Mouse (Mus musculus): ENCODE results near the gene St6galnac1. TPM values are rescaled to one million over a fixed set of nuclear protein-coding genes. Genes with fewer than 3 reads are reported as not detected.

St6galnac1 gene
- polyA plus RNA-seq, 1 experiment = not detected

- TF ChIP-seq POLR2A (IDR thresholded peaks at IDR 0.05; ENCODE audit: borderline replicate concordance, insufficient read depth, low read length) = no peak
- no peak overlapping the region for H3K27ac ChIP-seq (ENCODE audit: insufficient read depth, low read length)
- peaks cover 10% of the 10 kb centered on the region; the same call in 1 of the 2 replicates for H3K4me1 ChIP-seq (ENCODE audit: control insufficient read depth, insufficient read depth, low read length)
- WGBS = 29% methylated on average over 8 of the region's 8 CpGs
- DNase-seq = peak; percentile 50 to 66
- no peaks in the 10 kb centered on the region for H3K27me3 ChIP-seq (ENCODE audit: control insufficient read depth, insufficient read depth, low read length)
- H3K4me3 ChIP-seq (replicated peaks; ENCODE audit: insufficient read depth, low read depth, low read length) = no peak overlapping the region
Observed at GRCm38 (mm10) chr11:116818722-116819121, 43.4 kb upstream of the St6galnac1 start.

DNA sequence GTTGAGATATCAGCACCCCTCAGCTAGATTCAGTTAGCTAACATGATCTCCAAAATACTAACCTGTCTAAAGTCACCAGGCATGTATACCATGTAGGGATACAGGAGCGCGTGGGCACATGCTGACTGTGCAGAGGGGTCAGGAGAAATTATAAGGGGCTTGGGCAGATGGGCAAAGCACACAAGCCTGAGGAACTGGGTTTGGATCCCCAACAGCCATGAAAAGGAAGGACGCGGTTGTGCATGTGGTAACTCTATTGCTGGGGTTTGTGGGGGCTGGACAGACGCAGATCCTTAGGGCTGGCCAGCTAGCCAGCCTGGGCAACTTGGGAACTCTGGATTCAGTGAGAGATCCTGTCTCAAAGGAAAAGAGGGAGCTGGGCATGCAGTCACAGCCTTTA is 42.3 kb upstream of the St6galnac1 start:
- no peak for DNase-seq
- TF ChIP-seq CTCF (IDR thresholded peaks at IDR 0.05; ENCODE audit: borderline replicate concordance, insufficient read depth, low read depth, low read length) = no peak
- no peak for TF ChIP-seq POLR2A (IDR thresholded peaks at IDR 0.05; ENCODE audit: borderline replicate concordance, insufficient read depth, low read length)
- WGBS = 97% methylated on average over 5 of the region's 5 CpGs
- peaks cover 10% of the 10 kb centered on the region; the same call in 1 of the 2 replicates for H3K4me1 ChIP-seq (ENCODE audit: control insufficient read depth, insufficient read depth, low read length)
- no peak overlapping the region for H3K27ac ChIP-seq (ENCODE audit: insufficient read depth, low read length)
- no peak overlapping the region for H3K4me3 ChIP-seq (replicated peaks; ENCODE audit: insufficient read depth, low read depth, low read length)
- no peaks in the 10 kb centered on the region for H3K27me3 ChIP-seq (ENCODE audit: control insufficient read depth, insufficient read depth, low read length)

- no peak overlapping the region for H3K27ac ChIP-seq (ENCODE audit: insufficient read depth, low read length)
- no peak for TF ChIP-seq POLR2A (IDR thresholded peaks at IDR 0.05; ENCODE audit: borderline replicate concordance, insufficient read depth, low read length)
- TF ChIP-seq CTCF (IDR thresholded peaks at IDR 0.05; ENCODE audit: borderline replicate concordance, insufficient read depth, low read depth, low read length) = no peak
- 89% methylated on average over 5 of the region's 5 CpGs for WGBS
- no peaks in the 10 kb centered on the region for H3K27me3 ChIP-seq (ENCODE audit: control insufficient read depth, insufficient read depth, low read length)
- no peak for DNase-seq
- no peak overlapping the region for H3K4me3 ChIP-seq (replicated peaks; ENCODE audit: insufficient read depth, low read depth, low read length)
- peaks cover 8% of the 10 kb centered on the region; the same call in 1 of the 2 replicates for H3K4me1 ChIP-seq (ENCODE audit: control insufficient read depth, insufficient read depth, low read length)
Observed at GRCm38 (mm10) chr11:116816769-116817168, 41.5 kb upstream of the St6galnac1 start.

DNA sequence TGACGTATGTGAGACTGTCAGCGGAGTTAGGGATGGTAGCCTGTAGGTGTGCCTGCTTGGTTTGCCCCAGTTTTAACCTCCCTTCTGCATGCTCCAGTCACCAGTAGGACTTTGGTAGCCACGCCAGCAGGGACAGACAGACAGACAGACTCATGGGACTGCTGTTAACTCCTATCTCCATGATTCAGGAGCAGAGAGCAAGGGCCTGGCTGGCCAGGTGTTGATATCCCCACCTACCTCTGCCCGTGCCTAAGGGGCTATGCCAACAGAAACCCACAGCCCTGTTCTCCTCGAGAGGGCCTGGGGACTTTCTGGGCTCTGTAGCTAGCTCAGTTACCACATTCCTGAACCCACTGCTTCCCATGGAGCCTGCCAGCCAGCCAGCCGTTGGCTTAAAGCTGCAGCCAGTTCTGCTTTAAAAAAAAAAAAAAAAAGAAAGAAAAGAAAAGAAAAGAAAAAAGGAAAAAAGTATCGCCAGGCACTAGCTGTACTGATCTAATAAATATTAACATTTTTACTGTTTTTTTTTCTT is 39.6 kb upstream of the St6galnac1 start:
- TF ChIP-seq CTCF (IDR thresholded peaks at IDR 0.05; ENCODE audit: borderline replicate concordance, insufficient read depth, low read depth, low read length) = no peak
- no peak for TF ChIP-seq POLR2A (IDR thresholded peaks at IDR 0.05; ENCODE audit: borderline replicate concordance, insufficient read depth, low read length)
- whole genome bisulfite sequencing = 58% methylated on average over 7 of the region's 7 CpGs

DNA sequence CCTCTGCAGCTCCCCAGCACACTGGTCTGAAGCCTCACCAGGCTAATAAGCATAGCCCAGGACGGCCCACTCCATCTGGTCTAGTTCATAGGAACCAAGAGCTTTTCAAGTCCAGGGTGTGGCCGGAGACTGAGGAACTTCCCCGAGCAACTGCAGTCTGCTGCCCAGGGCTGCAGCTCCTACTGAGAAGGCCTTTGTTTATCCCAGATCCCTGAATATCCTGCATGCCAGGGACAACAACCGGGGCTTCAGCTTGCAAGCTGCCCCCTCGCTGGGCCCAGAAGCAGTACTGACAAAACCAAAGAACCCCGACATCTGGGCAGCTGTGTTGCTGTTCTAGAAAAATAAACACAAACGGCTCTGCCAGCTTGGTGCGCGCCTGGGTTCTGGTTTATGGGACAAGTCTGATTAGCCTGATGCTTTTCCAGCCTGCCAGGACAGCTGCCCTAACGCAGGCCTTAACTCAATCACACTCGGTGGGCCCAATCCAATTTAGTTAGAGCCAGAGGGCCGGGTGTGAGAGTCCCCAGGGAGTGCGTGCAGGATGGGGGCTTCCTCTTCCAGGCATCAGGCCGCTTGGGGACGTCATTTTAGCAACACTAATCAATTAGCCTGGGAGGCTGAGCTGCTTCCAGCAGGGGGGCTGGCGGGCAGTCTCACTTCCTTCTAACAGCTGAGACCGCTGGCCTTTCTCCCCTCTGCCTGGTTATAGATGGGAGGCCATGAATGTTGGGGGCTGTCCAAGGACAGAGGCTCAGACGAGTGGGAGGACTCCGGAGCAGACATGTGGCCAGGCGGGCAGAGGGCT is 39.0 kb upstream of the St6galnac1 start:
- TF ChIP-seq CTCF (IDR thresholded peaks at IDR 0.05; ENCODE audit: borderline replicate concordance, insufficient read depth, low read depth, low read length) = no peak
- TF ChIP-seq POLR2A (IDR thresholded peaks at IDR 0.05; ENCODE audit: borderline replicate concordance, insufficient read depth, low read length) = no peak
- 54% methylated on average over 20 of the region's 20 CpGs for WGBS
- H3K4me1 ChIP-seq (ENCODE audit: control insufficient read depth, insufficient read depth, low read length) = peaks cover 10% of the 10 kb centered on the region; the same call in 1 of the 2 replicates

More for the DNA sequence above, 39.6 kb upstream of the St6galnac1 start:
- H3K27me3 ChIP-seq (ENCODE audit: control insufficient read depth, insufficient read depth, low read length) = no peaks in the 10 kb centered on the region
- no peak overlapping the region for H3K4me3 ChIP-seq (replicated peaks; ENCODE audit: insufficient read depth, low read depth, low read length)
- no peak for DNase-seq
- H3K27ac ChIP-seq (ENCODE audit: insufficient read depth, low read length) = no peak overlapping the region
- H3K4me1 ChIP-seq (ENCODE audit: control insufficient read depth, insufficient read depth, low read length) = peaks cover 10% of the 10 kb centered on the region; the same call in 1 of the 2 replicates

GRCm38 (mm10) chr11:116813610-116814009 is 38.3 kb upstream of the St6galnac1 start:
- no peak overlapping the region for H3K4me3 ChIP-seq (replicated peaks; ENCODE audit: insufficient read depth, low read depth, low read length)
- no peak overlapping the region for H3K27ac ChIP-seq (ENCODE audit: insufficient read depth, low read length)
- no peak for TF ChIP-seq POLR2A (IDR thresholded peaks at IDR 0.05; ENCODE audit: borderline replicate concordance, insufficient read depth, low read length)
- TF ChIP-seq CTCF (IDR thresholded peaks at IDR 0.05; ENCODE audit: borderline replicate concordance, insufficient read depth, low read depth, low read length) = no peak
- DNase-seq = no peak
- H3K27me3 ChIP-seq (ENCODE audit: control insufficient read depth, insufficient read depth, low read length) = no peaks in the 10 kb centered on the region
- 74% methylated on average over 13 of the region's 13 CpGs for WGBS
- H3K4me1 ChIP-seq (ENCODE audit: control insufficient read depth, insufficient read depth, low read length) = peaks cover 10% of the 10 kb centered on the region; the same call in 1 of the 2 replicates

More for the DNA sequence above, 39.0 kb upstream of the St6galnac1 start:
- H3K27me3 ChIP-seq (ENCODE audit: control insufficient read depth, insufficient read depth, low read length) = no peaks in the 10 kb centered on the region
- no peak for DNase-seq
- H3K4me3 ChIP-seq (replicated peaks; ENCODE audit: insufficient read depth, low read depth, low read length) = no peak overlapping the region
- no peak overlapping the region for H3K27ac ChIP-seq (ENCODE audit: insufficient read depth, low read length)

DNA sequence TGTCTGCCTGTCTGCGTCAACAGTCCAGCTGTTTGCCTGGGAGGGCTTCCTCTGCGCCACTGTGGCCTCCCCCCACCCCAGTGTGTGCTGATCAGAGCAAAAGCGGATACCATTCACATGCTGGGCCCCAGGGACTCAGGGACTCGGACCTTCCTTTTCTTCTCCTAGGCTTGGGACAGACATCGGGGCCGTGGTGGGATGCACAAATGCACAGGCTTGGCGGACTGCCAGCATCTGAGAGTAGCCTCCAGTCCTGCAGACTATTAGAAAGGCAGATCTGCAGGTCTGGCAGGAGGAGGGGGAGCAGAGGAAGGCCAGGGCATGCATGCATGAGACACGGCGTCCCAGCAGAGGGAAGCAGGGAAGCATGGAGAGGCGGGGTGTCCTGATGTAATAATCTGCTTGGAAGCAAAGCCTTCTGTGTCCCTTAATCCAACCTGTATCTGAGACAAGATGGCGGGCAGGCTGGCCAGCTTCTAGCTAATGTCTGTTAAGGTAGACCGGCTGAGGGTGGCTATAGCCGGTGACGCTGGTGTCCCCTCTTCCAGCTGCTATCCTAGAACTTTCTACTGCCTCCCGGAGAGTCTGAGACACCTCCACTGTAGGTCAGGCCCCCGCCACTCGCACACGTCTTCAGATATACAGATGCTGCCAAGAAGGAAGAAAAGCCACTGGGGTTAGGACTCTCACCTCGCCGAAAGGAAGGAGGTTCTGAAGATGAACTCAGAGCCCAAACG is 37.7 kb upstream of the St6galnac1 start:
- H3K27ac ChIP-seq (ENCODE audit: insufficient read depth, low read length) = no peak overlapping the region
- TF ChIP-seq CTCF (IDR thresholded peaks at IDR 0.05; ENCODE audit: borderline replicate concordance, insufficient read depth, low read depth, low read length) (no peak), POLR2A (IDR thresholded peaks at IDR 0.05; ENCODE audit: borderline replicate concordance, insufficient read depth, low read length) (no peak)

More for the DNA sequence above, 37.7 kb upstream of the St6galnac1 start:
- H3K4me1 ChIP-seq (ENCODE audit: control insufficient read depth, insufficient read depth, low read length) = peaks cover 9% of the 10 kb centered on the region
- no peak overlapping the region for H3K4me3 ChIP-seq (replicated peaks; ENCODE audit: insufficient read depth, low read depth, low read length)
- WGBS = 72% methylated on average over 21 of the region's 21 CpGs
- H3K27me3 ChIP-seq (ENCODE audit: control insufficient read depth, insufficient read depth, low read length) = no peaks in the 10 kb centered on the region
- no peak for DNase-seq
